Mouse (Mus musculus) liver, embryonic 14.5 days (tissue): ENCODE measurements around the gene Neurog3.

Experiments
- CTCF ChIP-seq: IDR thresholded peaks from 2 replicates; pipeline ENCODE4 v1.5.1; 2016; ENCODE audit warnings: antibody characterized with exemption, low read depth, control low read depth
- EP300 ChIP-seq: IDR thresholded peaks from 2 replicates; pipeline ENCODE4 v1.6.1; 2016; ENCODE audit warnings: antibody characterized with exemption, low read depth

- TF ChIP-seq CTCF (no peak), EP300 (no peak)
Measured at GRCm38 (mm10) chr10:62132691-62133281, at the start of gene Neurog3.
